Mouse (Mus musculus): ENCODE measurements around the gene Gm12248. TPM values are rescaled to one million over a fixed set of nuclear protein-coding genes. Genes with fewer than 3 reads are reported as not detected.
"Not testable (repeated sequence)": the region's sequence is repeated elsewhere in the genome, so short reads cannot be mapped to it uniquely, and the experiment has no call there.

Gene Gm12248
- polyA plus RNA-seq, 1 experiment from 2014 or later: not detected

DNA sequence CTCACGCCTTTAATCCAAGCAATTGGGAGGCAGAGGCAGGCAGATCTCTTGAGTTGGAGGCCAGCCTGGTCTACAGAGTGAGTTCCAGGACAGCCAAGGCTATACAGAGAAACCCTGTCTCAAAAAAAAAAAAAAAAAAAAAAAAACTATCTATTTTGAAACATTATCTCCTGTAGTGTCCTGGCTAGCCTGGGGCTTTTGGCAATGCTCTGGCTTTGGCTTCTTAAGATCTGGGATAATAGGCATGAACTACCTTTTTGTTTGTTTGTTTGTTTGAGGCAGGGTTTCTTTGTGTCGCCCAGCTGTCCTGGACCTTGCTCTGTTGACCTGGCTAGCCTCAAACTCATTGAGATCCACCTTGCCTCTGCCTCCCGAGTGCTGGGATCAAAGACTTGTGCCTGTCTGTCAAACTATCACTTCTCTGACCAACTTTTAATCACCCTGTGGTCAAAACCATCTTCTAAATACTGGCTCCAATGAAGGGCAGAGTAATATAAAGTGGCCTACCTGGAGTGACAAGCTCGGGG is 8.3 kb upstream of the Gm12248 start:
- H3K4me3 ChIP-seq: no peak overlapping the region
- WGBS: 88% methylated on average over 4 of the region's 4 CpGs
- no peak for ATAC-seq (ENCODE audit: low FRiP score, low read depth)

DNA sequence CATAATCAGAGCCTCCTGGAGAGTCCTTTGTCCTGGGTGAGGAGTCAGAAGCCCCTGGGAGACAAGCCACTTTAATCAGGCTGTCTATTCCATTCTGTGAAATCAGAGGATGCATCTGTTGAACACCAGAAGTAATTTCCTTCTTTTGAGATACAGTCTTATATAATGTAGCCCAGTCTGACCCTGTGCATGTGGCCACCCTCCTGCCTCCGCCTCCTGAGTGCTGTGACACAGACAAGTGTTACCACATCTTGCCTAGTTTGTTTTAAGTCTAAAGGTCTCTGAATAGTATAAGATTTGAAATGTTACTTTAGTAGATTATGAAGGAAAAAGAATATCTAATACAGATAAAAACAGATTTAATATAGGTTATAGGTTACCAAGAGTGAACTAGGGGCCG is 7.1 kb upstream of the Gm12248 start:
- Histone ChIP-seq H3K4me3 (no peak overlapping the region), H3K27me3 (peaks cover 35% of the 10 kb centered on the region), H3K9me3 (no peaks in the 10 kb centered on the region), H3K36me3 (no peaks in the 10 kb centered on the region), H3K4me2 (replicated peaks) (no peak overlapping the region), H3K9ac (replicated peaks) (no peak overlapping the region), H3K27ac (replicated peaks) (no peak overlapping the region), H3K4me1 (peaks cover 15% of the 10 kb centered on the region)
- 93% methylated on average over 2 of the region's 2 CpGs for WGBS
- ATAC-seq (ENCODE audit: low FRiP score, low read depth): no peak

More for the DNA sequence above, 8.3 kb upstream of the Gm12248 start:
- Histone ChIP-seq H3K4me2 (replicated peaks) (no peak overlapping the region), H3K27me3 (peaks cover 28% of the 10 kb centered on the region), H3K9ac (replicated peaks) (no peak overlapping the region), H3K27ac (replicated peaks) (no peak overlapping the region), H3K36me3 (no peaks in the 10 kb centered on the region), H3K4me1 (peaks cover 20% of the 10 kb centered on the region), H3K9me3 (no peaks in the 10 kb centered on the region)

DNA sequence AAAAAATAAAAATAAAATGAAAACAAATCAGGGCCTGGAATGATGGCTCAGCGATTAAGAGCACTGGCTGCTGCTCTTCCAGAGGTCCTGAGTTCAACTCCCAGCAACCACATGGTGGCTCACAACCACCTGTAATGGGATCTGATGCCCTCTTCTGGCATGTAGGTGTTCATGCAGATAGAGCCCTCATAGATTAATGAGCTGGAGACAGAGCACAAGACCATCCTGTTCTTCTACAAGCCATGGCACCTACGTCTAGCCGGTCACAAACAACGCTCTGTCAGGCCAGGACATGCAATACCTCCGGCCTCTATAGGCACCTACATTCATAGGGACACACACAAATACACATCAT is 5.4 kb upstream of the Gm12248 start:
- peak overlapping the region; percentile 68 for H3K4me2 ChIP-seq (replicated peaks)
- peaks cover 35% of the 10 kb centered on the region for H3K27me3 ChIP-seq
- not testable (repeated sequence) for H3K27ac ChIP-seq (replicated peaks); H3K4me3 ChIP-seq; H3K9me3 ChIP-seq; H3K9ac ChIP-seq (replicated peaks); ATAC-seq (ENCODE audit: low FRiP score, low read depth); H3K36me3 ChIP-seq
- H3K4me1 ChIP-seq: peaks cover 13% of the 10 kb centered on the region
- 69% methylated on average over 5 of the region's 5 CpGs for WGBS

DNA sequence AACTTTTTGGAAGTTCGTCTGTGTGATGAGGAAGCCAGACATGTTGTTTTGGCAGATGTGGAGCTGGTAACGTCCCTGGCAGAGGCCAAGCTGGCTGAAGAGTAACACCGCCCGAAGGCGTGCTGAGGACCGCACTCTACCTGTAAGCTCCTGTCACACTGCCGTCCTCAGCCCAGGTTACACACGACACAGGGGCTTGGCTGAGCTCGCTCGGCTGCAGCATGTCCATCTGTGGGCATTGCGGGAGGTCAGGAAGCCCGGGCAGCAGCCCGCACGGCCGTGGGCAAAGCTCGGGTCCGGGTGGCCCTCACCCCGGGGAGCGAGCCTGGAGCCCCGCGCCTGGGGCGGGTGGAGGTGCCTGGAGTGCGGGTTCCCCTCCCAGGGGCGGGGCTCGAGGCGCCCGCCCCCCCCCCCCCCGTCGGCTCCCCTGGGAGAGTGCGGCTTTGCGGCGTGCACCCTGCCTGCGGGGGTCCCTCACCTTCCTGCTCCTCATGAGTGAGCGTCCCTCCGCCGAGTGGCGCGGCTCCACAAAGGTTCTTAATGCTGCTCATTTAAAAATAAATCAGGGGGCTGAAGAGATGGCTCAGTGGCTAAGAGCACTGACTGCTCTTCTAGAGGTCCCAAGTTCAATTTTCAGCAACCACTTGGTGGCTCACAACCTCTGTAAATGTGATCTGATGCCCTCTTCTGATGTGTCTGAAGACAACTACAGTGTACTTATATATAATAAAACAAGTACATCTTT is 4.9 kb upstream of the Gm12248 start:
- no peak overlapping the region for H3K27ac ChIP-seq (replicated peaks)
- ATAC-seq (ENCODE audit: low FRiP score, low read depth): no peak
- H3K9me3 ChIP-seq: no peaks in the 10 kb centered on the region
- no peaks in the 10 kb centered on the region for H3K36me3 ChIP-seq
- 3% methylated on average over 29 of the region's 38 CpGs for WGBS
- peak overlapping the region; percentile 44; the same call in 1 of the 2 replicates for H3K9ac ChIP-seq (replicated peaks)
- H3K4me3 ChIP-seq: peak overlapping the region; percentile 41
- H3K4me2 ChIP-seq (replicated peaks): peak overlapping the region; percentile 68
- H3K27me3 ChIP-seq: peaks cover 35% of the 10 kb centered on the region
- H3K4me1 ChIP-seq: peaks cover 13% of the 10 kb centered on the region

DNA sequence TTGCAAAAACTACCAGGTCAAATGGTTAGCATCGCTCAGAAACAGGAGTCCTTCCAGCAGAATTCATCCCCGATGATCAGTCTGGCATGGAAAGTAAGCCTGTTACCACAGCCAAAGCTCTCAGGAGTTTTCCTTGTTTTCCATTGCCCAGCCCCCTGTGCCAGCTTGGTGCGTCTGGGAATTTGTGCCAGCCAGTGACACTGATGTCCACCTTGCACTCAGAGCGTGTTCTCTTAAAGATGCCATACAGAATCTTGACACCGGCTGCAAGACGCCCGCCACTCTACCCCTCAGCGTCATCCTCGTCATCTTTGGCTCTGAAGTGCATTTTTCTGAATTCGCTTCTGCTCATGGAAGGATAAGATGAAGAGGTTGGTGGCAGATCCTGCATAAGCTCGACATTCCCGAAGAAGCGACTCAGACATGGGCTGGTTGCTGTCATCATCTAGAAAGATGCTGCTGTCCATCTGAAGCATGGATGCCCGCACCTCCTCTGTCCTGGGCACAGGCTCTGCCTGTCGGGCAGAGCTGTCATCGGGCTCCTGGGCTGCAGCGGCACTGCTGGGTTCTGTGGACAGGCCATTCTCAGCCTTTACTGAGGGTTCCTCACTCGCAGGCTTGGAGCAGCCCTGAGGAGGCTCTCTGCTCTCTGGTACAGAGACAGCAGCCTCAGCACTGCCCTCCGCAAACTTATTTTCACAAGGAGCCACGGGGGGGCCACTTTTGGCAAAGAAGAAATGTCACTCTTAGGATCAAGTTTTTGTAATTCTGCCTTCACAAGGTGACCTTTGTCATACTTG is 4.1 kb upstream of the Gm12248 start:
- Histone ChIP-seq H3K27me3 (peaks cover 35% of the 10 kb centered on the region), H3K9me3 (no peaks in the 10 kb centered on the region), H3K9ac (replicated peaks) (no peak overlapping the region), H3K4me2 (replicated peaks) (peak overlapping the region; percentile 68), H3K36me3 (no peaks in the 10 kb centered on the region), H3K4me1 (peaks cover 14% of the 10 kb centered on the region), H3K4me3 (peak overlapping the region; percentile 41; the same call in 1 of the 2 replicates), H3K27ac (replicated peaks) (no peak overlapping the region)
- WGBS: 51% methylated on average over 20 of the region's 20 CpGs
- no peak for ATAC-seq (ENCODE audit: low FRiP score, low read depth)

DNA sequence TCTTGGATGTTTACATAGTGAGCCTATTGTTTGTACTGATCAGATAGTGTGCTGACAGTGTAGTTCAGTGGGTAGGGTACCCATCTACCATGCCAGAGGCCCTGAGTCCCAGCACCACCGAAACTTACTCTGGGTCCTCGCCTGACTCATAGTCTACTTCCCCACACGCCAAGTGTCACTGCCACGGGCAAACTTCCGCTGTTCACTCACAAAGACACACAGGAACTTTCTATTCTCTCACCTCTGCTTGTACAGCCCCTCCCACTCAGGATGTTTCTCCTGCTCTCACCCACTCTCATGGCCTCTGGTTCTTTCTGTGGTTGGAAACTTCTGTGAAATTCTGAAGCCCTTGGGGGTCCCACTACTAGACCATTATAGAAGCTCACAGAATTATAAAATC is 3.2 kb upstream of the Gm12248 start:
- no peak for ATAC-seq (ENCODE audit: low FRiP score, low read depth)
- Histone ChIP-seq H3K27ac (replicated peaks) (no peak overlapping the region), H3K4me2 (replicated peaks) (no peak overlapping the region), H3K9me3 (no peaks in the 10 kb centered on the region), H3K4me3 (no peak overlapping the region), H3K4me1 (peaks cover 14% of the 10 kb centered on the region), H3K27me3 (peaks cover 35% of the 10 kb centered on the region), H3K9ac (replicated peaks) (no peak overlapping the region), H3K36me3 (no peaks in the 10 kb centered on the region)
- 91% methylated on average over 5 of the region's 5 CpGs for WGBS

DNA sequence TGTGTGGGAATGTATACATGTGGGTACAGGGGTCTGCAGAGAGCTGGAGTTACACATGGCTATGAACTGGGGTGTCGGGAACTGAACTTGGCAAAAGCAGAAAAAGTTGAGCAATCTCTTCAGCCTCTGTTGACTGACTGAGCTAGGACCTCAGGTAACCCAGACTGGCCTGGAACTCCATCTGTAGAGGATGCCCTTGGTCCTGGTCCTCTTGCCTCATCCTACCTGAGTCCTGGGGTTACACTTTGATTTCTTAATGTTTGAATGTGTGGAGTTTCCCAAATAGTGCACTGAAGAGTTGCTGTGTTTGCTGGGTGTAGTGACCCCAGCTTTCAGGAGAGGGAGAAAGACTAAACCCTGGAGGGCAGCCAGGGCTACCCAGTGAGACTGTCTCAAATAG is 2.6 kb upstream of the Gm12248 start:
- peaks cover 14% of the 10 kb centered on the region for H3K4me1 ChIP-seq
- no peaks in the 10 kb centered on the region for H3K36me3 ChIP-seq
- no peak overlapping the region for H3K9ac ChIP-seq (replicated peaks)
- no peak overlapping the region for H3K4me2 ChIP-seq (replicated peaks)
- no peak overlapping the region for H3K4me3 ChIP-seq
- H3K27ac ChIP-seq (replicated peaks): no peak overlapping the region
- no peaks in the 10 kb centered on the region for H3K9me3 ChIP-seq
- peaks cover 35% of the 10 kb centered on the region for H3K27me3 ChIP-seq
- WGBS: 95% methylated on average over 1 of the region's 1 CpGs
- ATAC-seq (ENCODE audit: low FRiP score, low read depth): no peak

DNA sequence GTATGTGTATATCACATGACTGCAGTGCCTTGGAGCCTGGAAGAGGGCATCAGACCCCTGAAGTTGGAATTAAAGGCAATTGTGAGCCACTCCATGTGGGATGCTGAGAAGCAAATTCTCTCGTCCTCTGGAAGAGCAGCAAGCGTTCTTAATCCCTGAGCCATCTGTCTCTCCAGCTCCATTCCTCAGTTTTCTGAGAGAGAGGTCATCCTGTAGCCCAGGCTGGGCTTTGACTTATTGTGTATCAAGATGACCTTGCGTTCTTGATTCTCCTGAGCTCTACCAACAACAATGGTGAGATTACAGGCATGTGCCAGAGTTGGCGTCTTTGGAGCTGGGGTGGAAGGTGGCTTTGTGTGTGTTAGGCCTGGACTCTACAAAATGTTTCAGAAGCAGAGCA is 1.8 kb upstream of the Gm12248 start:
- Histone ChIP-seq H3K9ac (replicated peaks) (no peak overlapping the region), H3K4me1 (peaks cover 14% of the 10 kb centered on the region), H3K36me3 (no peaks in the 10 kb centered on the region), H3K9me3 (no peaks in the 10 kb centered on the region), H3K4me2 (replicated peaks) (no peak overlapping the region), H3K27ac (replicated peaks) (no peak overlapping the region), H3K4me3 (no peak overlapping the region), H3K27me3 (peaks cover 35% of the 10 kb centered on the region)
- WGBS: 23% methylated on average over 4 of the region's 4 CpGs
- ATAC-seq (ENCODE audit: low FRiP score, low read depth): no peak

DNA sequence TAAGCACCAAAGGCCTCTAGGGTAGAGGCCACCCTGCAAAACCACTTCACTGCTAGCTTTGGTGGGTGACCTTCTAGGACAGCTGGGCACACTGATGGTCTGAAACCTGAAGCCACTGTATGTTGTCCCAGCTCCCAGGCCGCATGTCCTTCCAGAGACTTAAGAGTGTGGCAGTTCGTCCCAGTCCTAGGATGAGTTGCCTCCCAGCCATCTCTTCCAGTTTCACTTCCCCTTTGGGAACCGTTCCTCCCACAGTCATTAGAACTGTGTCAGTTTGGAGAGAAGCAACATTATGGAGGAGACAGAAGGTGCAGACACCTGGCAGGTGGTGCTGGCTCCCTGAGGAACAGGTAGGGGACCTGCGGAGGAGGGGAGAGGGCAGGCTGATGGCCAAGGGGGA is 393 bp downstream of the Gm12248 start:
- Histone ChIP-seq H3K27me3 (peaks cover 18% of the 10 kb centered on the region), H3K4me3 (no peak overlapping the region), H3K4me2 (replicated peaks) (no peak overlapping the region; the same call in 1 of the 2 replicates), H3K27ac (replicated peaks) (no peak overlapping the region), H3K9me3 (no peaks in the 10 kb centered on the region), H3K9ac (replicated peaks) (no peak overlapping the region), H3K4me1 (peaks cover 9% of the 10 kb centered on the region), H3K36me3 (no peaks in the 10 kb centered on the region)
- 78% methylated on average over 4 of the region's 4 CpGs for WGBS
- ATAC-seq (ENCODE audit: low FRiP score, low read depth): no peak

DNA sequence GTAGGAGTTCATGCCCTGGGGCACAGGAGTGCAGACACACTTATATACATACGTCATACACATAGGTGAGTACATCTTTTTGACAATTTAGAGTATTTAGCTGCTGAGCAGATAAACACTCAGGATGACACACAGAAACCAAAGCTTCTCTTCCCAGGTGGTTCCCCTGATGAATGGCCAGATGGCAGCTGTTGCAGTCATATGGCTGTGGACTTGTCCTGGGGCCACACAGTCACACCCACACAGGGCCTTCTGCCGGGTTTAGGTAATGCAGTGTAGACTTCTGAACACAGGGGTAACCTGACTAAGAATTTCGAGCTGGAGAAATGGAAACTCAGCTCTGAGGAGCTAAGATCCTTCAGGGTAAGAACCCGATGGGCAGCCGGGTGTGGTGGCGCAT is 11.2 kb downstream of the Gm12248 start:
- ATAC-seq (ENCODE audit: low FRiP score, low read depth): no peak
- H3K36me3 ChIP-seq: no peaks in the 10 kb centered on the region
- no peaks in the 10 kb centered on the region for H3K4me1 ChIP-seq
- H3K9ac ChIP-seq (replicated peaks): no peak overlapping the region
- H3K27ac ChIP-seq (replicated peaks): no peak overlapping the region
- 86% methylated on average over 6 of the region's 6 CpGs for WGBS
- no peak overlapping the region for H3K4me2 ChIP-seq (replicated peaks)
- no peaks in the 10 kb centered on the region for H3K27me3 ChIP-seq
- no peak overlapping the region for H3K4me3 ChIP-seq
- H3K9me3 ChIP-seq: 0 out of 2 replicates have a peak, but pooled peaks cover 3% of the 10 kb centered on the region

DNA sequence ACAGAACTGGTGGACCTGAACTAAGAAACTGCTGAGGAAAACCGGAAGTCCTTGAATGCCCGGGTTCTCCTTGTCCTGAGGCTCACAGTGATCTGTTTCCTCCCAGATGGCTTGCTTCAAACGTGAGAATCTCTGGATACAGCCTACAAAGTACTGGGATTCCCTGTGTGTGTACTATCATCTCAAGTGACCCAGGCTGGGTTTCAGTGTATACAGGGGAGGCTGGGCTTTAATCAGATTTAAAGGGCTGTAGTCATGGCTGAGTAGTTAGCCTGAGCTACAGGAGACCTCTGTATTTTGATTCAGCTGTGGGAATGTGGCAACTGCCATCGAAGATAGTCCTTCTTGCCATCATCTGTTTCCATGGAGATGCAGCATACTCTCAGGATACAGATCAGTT is 15.7 kb downstream of the Gm12248 start:
- WGBS: 69% methylated on average over 4 of the region's 4 CpGs
- Histone ChIP-seq H3K9ac (replicated peaks) (no peak overlapping the region), H3K4me1 (no peaks in the 10 kb centered on the region), H3K27me3 (no peaks in the 10 kb centered on the region), H3K27ac (replicated peaks) (no peak overlapping the region), H3K36me3 (no peaks in the 10 kb centered on the region), H3K4me3 (no peak overlapping the region), H3K4me2 (replicated peaks) (no peak overlapping the region), H3K9me3 (0 out of 2 replicates have a peak, but pooled peaks cover 3% of the 10 kb centered on the region)
- no peak for ATAC-seq (ENCODE audit: low FRiP score, low read depth)

DNA sequence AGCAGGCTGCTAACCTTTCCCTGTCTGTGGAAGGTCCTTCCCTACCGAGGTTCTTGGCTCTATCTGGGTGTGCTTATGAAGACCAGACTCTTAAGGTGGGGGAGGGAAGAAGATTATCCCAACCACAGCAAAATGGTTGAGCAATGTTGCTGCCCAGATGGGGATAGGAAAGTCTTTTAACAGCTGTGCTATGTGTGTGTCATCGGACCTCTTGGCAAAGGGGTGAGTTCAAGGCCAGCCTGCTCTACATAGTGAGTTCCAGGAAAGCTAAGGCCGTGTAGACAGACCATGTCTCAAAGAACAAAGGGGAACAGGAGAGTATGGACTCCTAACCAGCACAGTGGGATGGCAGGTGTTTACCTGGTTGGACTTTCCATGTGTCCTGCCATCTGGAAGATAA is 20.0 kb downstream of the Gm12248 start:
- ATAC-seq (ENCODE audit: low FRiP score, low read depth): no peak
- H3K27me3 ChIP-seq: no peaks in the 10 kb centered on the region
- no peak overlapping the region for H3K9ac ChIP-seq (replicated peaks)
- no peak overlapping the region for H3K4me3 ChIP-seq
- no peak overlapping the region for H3K27ac ChIP-seq (replicated peaks)
- no peak overlapping the region for H3K4me2 ChIP-seq (replicated peaks)
- H3K9me3 ChIP-seq: no peaks in the 10 kb centered on the region
- H3K36me3 ChIP-seq: no peaks in the 10 kb centered on the region
- 76% methylated on average over 3 of the region's 3 CpGs for WGBS
- H3K4me1 ChIP-seq: no peaks in the 10 kb centered on the region

Measured in midbrain, embryonic 12.5 days (tissue).